Comparison of ENCODE assay signal across 9 mouse cellular contexts in genomic region chr1:74386363-74386713, GRCm38 (mm10). TPM values are rescaled to one million over a fixed set of nuclear protein-coding genes. Genes with fewer than 3 reads are reported as not detected.
DNase-seq lines count a peak whose midpoint lies in the region; ATAC-seq lines count a peak whose summit lies in the region.
"Had no signal": no experiment of that assay in that cellular context is flagged by ENCODE, and none has a peak within 500 bp of the region (broad histone marks: within the 10 kb centered on the region; RNA-seq: fewer than 3 reads in every experiment).

No protein-coding gene starts in this region.

- no peak for DNase-seq in heart, postnatal 36 days
- no peak for DNase-seq in forebrain, embryonic 14.5 days (ENCODE audit: low spot score)
- no peak for DNase-seq in retina, embryonic 14.5 days (ENCODE audit: low spot score)
- no peak for DNase-seq in left cerebral cortex, postnatal 10 days (ENCODE audit: extremely low spot score in 1 of 2, low spot score in 2 of 2)
- DNase-seq in layer of hippocampus, adult 8-10 months (ENCODE audit: low spot score in 2 of 2) = no peak

- H3K27ac ChIP-seq in heart, embryonic 11.5 days (ENCODE audit: low read depth, low read length) = peak overlapping the region; percentile 97
- peak overlapping the region; percentile 93 for H3K27ac ChIP-seq in forebrain, embryonic 14.5 days (ENCODE audit: low read depth, low read length)
- H3K27ac ChIP-seq in liver, embryonic 15.5 days (replicated peaks) = peak overlapping the region; percentile 95

- intact Hi-C loops in heart, postnatal 36 days (cut with DNase I) = loop anchor here (1.0 to 5.0 kb wide), 3 partner anchors 18 to 179 kb away; no protein-coding TSS in a partner anchor
- intact Hi-C loops in left cerebral cortex, postnatal 10 days (cut with DNase I) = loop anchor here (10.0 kb wide), 1 partner anchor 482 kb away; no protein-coding TSS in a partner anchor

- WGBS in heart, embryonic 11.5 days (ENCODE audit: insufficient replicate concordance) = 63% methylated on average over 7 of the region's 10 CpGs
- WGBS in forebrain, embryonic 14.5 days = 65% methylated on average over 7 of the region's 10 CpGs
- 51% methylated on average over 8 of the region's 10 CpGs for WGBS in liver, embryonic 15.5 days (ENCODE audit: insufficient replicate concordance)

- no peaks in the 10 kb centered on the region for H3K36me3 ChIP-seq in heart, embryonic 11.5 days (ENCODE audit: control insufficient read depth, insufficient read depth, low read length)
- no peaks in the 10 kb centered on the region for H3K36me3 ChIP-seq in forebrain, embryonic 14.5 days (ENCODE audit: control insufficient read depth, insufficient read depth, low read length)
- H3K36me3 ChIP-seq in liver, embryonic 15.5 days (replicated peaks) = no peaks in the 10 kb centered on the region

- H3K4me2 ChIP-seq in heart, embryonic 11.5 days = peak overlapping the region; percentile 80
- peak overlapping the region; percentile 65 for H3K4me2 ChIP-seq in forebrain, embryonic 14.5 days (ENCODE audit: low read length)
- peak overlapping the region; percentile 89 for H3K4me2 ChIP-seq in liver, embryonic 15.5 days

- no peaks in the 10 kb centered on the region for H3K27me3 ChIP-seq in heart, embryonic 11.5 days (ENCODE audit: control insufficient read depth, insufficient read depth, low read length)
- H3K27me3 ChIP-seq in forebrain, embryonic 14.5 days (replicated peaks; ENCODE audit: control insufficient read depth, insufficient read depth, low read length) = 0 out of 2 replicates have a peak, but pooled peaks cover 6% of the 10 kb centered on the region
- no peaks in the 10 kb centered on the region for H3K27me3 ChIP-seq in liver, embryonic 15.5 days

- H3K9ac ChIP-seq in heart, embryonic 11.5 days (ENCODE audit: low read depth, low read length) = peak overlapping the region; percentile 79
- H3K9ac ChIP-seq in forebrain, embryonic 14.5 days (ENCODE audit: low read length) = peak overlapping the region; percentile 73
- H3K9ac ChIP-seq in liver, embryonic 15.5 days = peak overlapping the region; percentile 85

- H3K4me1 ChIP-seq in heart, embryonic 11.5 days (ENCODE audit: control insufficient read depth, insufficient read depth, low read length) = peaks cover 12% of the 10 kb centered on the region; the same call in 1 of the 2 replicates
- H3K4me1 ChIP-seq in forebrain, embryonic 14.5 days (ENCODE audit: control insufficient read depth, insufficient read depth, low read length) = peaks cover 4% of the 10 kb centered on the region; the same call in 1 of the 2 replicates
- H3K4me1 ChIP-seq in liver, embryonic 15.5 days (replicated peaks) = peaks cover 80% of the 10 kb centered on the region

- peak overlapping the region; percentile 55 for H3K4me3 ChIP-seq in heart, embryonic 11.5 days (ENCODE audit: low read depth, low read length)
- H3K4me3 ChIP-seq in forebrain, embryonic 14.5 days (ENCODE audit: low read depth, low read length) = peak overlapping the region; percentile 58
- H3K4me3 ChIP-seq in liver, embryonic 15.5 days (replicated peaks) = peak overlapping the region; percentile 74

- no peak for ATAC-seq in heart, embryonic 11.5 days (replicated peaks; ENCODE audit: insufficient number of reproducible peaks, low FRiP score, low TSS enrichment)
- peak; percentile 2 for ATAC-seq in CD4-positive, CD25-positive, alpha-beta regulatory T cell, adult 4 months
- no peak for ATAC-seq in forebrain, embryonic 14.5 days
- no peak for ATAC-seq in liver, embryonic 15.5 days (ENCODE audit: insufficient read depth)

- H3K9me3 ChIP-seq in heart, embryonic 11.5 days (replicated peaks; ENCODE audit: control insufficient read depth, low read length) = no peaks in the 10 kb centered on the region
- no peaks in the 10 kb centered on the region for H3K9me3 ChIP-seq in forebrain, embryonic 14.5 days (replicated peaks; ENCODE audit: control insufficient read depth, low read length)
- no peaks in the 10 kb centered on the region for H3K9me3 ChIP-seq in liver, embryonic 15.5 days (replicated peaks)

RNA-seq across cellular contexts. Expression of gene Ctdsp1, which starts 5.0 kb away (rescaled TPM):
- polyA plus RNA-seq in heart, embryonic 11.5 days (2014; fragmentation: Nextera tagmentation; extraction: Ambion mirVana) = 59.6 and 63.8 TPM in 2 replicates
- 100 to 1,000 TPM; 127 to 133 TPM for total RNA-seq in heart, postnatal 36 days (2021)
- polyA plus RNA-seq in CD4-positive, CD25-positive, alpha-beta regulatory T cell, adult 4 months (2017; shearing (Covaris generic)) = 10 to 100 TPM; 39.8 to 48.3 TPM
- polyA plus RNA-seq in forebrain, embryonic 14.5 days (2014; fragmentation: Nextera tagmentation; extraction: Ambion mirVana) = 19.9 and 22.3 TPM in 2 replicates
- polyA plus RNA-seq in liver, embryonic 15.5 days (2015; fragmentation: Nextera tagmentation; extraction: Ambion mirVana) = 44.8 and 48.4 TPM in 2 replicates
- 10 to 100 TPM; 17.8 to 17.9 TPM for total RNA-seq in left cerebral cortex, postnatal 10 days (2021)
- total RNA-seq in layer of hippocampus, adult 8-10 months (2022) = 10 to 100 TPM; 27.6 to 33.4 (median 31.6) TPM

RNA-seq across cellular contexts. Expression of gene Slc11a1, which starts 11.3 kb away (rescaled TPM):
- 1.1 TPM in 2 replicates for polyA plus RNA-seq in heart, embryonic 11.5 days (2014; fragmentation: Nextera tagmentation; extraction: Ambion mirVana)
- 1 to 10 TPM; 4.7 to 5.5 TPM for total RNA-seq in heart, postnatal 36 days (2021)
- 1 to 10 TPM in 1 of 2 experiments, under 1 TPM in 1; 0.78 to 4.0 TPM for polyA plus RNA-seq in CD4-positive, CD25-positive, alpha-beta regulatory T cell, adult 4 months (2017; shearing (Covaris generic))
- polyA plus RNA-seq in forebrain, embryonic 14.5 days (2014; fragmentation: Nextera tagmentation; extraction: Ambion mirVana) = 1.9 and 2.4 TPM in 2 replicates
- polyA plus RNA-seq in liver, embryonic 15.5 days (2015; fragmentation: Nextera tagmentation; extraction: Ambion mirVana) = 14.0 and 17.0 TPM in 2 replicates
- 1 to 10 TPM; 1.9 to 2.7 TPM for total RNA-seq in left cerebral cortex, postnatal 10 days (2021)
- total RNA-seq in layer of hippocampus, adult 8-10 months (2022) = 10 to 100 TPM in 2 of 4 experiments, 1 to 10 TPM in 2; 5.5 to 68.6 (median 30.6) TPM

RNA-seq across cellular contexts. Expression of gene Vil1, which starts 22.8 kb away (rescaled TPM):
- polyA plus RNA-seq in heart, embryonic 11.5 days (2014; fragmentation: Nextera tagmentation; extraction: Ambion mirVana) = 0.23 and 0.45 TPM in 2 replicates
- 1 to 10 TPM in 1 of 2 experiments, under 1 TPM in 1; 0.86 to 1.3 TPM for total RNA-seq in heart, postnatal 36 days (2021)
- polyA plus RNA-seq in CD4-positive, CD25-positive, alpha-beta regulatory T cell, adult 4 months (2017; shearing (Covaris generic)) = under 1 TPM; 0.23 to 0.33 TPM
- polyA plus RNA-seq in forebrain, embryonic 14.5 days (2014; fragmentation: Nextera tagmentation; extraction: Ambion mirVana) = 0.14 and 0.33 TPM in 2 replicates
- polyA plus RNA-seq in liver, embryonic 15.5 days (2015; fragmentation: Nextera tagmentation; extraction: Ambion mirVana) = 0.76 and 0.99 TPM in 2 replicates
- total RNA-seq in left cerebral cortex, postnatal 10 days (2021) = under 1 TPM; 0.89 to 0.92 TPM
- total RNA-seq in layer of hippocampus, adult 8-10 months (2022) = under 1 TPM; 0.71 to 0.92 (median 0.82) TPM
- total RNA-seq: megakaryocyte-erythroid progenitor cell, adult 5-6 weeks had no signal

RNA-seq across cellular contexts. Expression of gene Catip, which starts 24.4 kb away (rescaled TPM):
- polyA plus RNA-seq in heart, embryonic 11.5 days (2014; fragmentation: Nextera tagmentation; extraction: Ambion mirVana) = 0.17 and 0.59 TPM in 2 replicates
- under 1 TPM; 0.19 to 0.41 TPM for total RNA-seq in heart, postnatal 36 days (2021)
- under 1 TPM in 1 of 2 experiments, not detected in 1; 0.29 TPM for polyA plus RNA-seq in CD4-positive, CD25-positive, alpha-beta regulatory T cell, adult 4 months (2017; shearing (Covaris generic))
- polyA plus RNA-seq in forebrain, embryonic 14.5 days (2014; fragmentation: Nextera tagmentation; extraction: Ambion mirVana) = 0.50 and 0.93 TPM in 2 replicates
- polyA plus RNA-seq in liver, embryonic 15.5 days (2015; fragmentation: Nextera tagmentation; extraction: Ambion mirVana) = 0.06 TPM in 1 of 2 replicates, not detected in the other
- under 1 TPM; 0.41 to 0.45 TPM for total RNA-seq in left cerebral cortex, postnatal 10 days (2021)
- 1 to 10 TPM; 1.7 to 3.3 (median 2.2) TPM for total RNA-seq in layer of hippocampus, adult 8-10 months (2022)
- total RNA-seq: megakaryocyte-erythroid progenitor cell, adult 5-6 weeks had no signal
